Mouse (Mus musculus) limb, embryonic 11.5 days (tissue): ENCODE results near the gene Diaph3. TPM values are rescaled to one million over a fixed set of nuclear protein-coding genes. Genes with fewer than 3 reads are reported as not detected.

Experiments used
- ATAC-seq: fragments of 200-750 bp; cut with Nextera tagmentation; 2 replicates; pipeline ENCODE4 v1.8.0; 2017; ENCODE audit warnings: low read depth; ENCODE audit not compliant: insufficient number of reproducible peaks, low FRiP score, low TSS enrichment
- DNase-seq: peaks from one replicate; pipeline ENCODE4 v3.0.0-alpha.2; 2015; ENCODE audit warnings: low spot score
- H3K27ac ChIP-seq: fragments of 300-500 bp; sonication (generic); replicated peaks from 2 replicates; pipeline ENCODE4 v1.5.1; 2014; ENCODE audit warnings: low read depth, mild to moderate bottlenecking, low read length
- H3K27me3 ChIP-seq: fragments of 300-500 bp; sonication (generic); 2 replicates; pipeline ENCODE4 v1.6.1; 2014; ENCODE audit warnings: mild to moderate bottlenecking, low read length, mixed read lengths; ENCODE audit not compliant: control insufficient read depth, insufficient read depth
- H3K36me3 ChIP-seq: fragments of 300-500 bp; sonication (generic); 2 replicates; pipeline ENCODE4 v1.6.1; 2014; ENCODE audit warnings: mild to moderate bottlenecking, low read length, moderate library complexity, mixed read lengths; ENCODE audit not compliant: control insufficient read depth, insufficient read depth
- H3K4me1 ChIP-seq: fragments of 300-500 bp; sonication (generic); 2 replicates; pipeline ENCODE4 v1.6.1; 2014; ENCODE audit warnings: low read length, mixed read lengths; ENCODE audit not compliant: control insufficient read depth, insufficient read depth
- H3K4me2 ChIP-seq: fragments of 300-500 bp; sonication (generic); 2 replicates; pipeline ENCODE4 v1.6.1; 2014; ENCODE audit warnings: low read depth, mild to moderate bottlenecking, moderate library complexity; ENCODE audit not compliant: severe bottlenecking
- H3K4me3 ChIP-seq: fragments of 300-500 bp; sonication (generic); 2 replicates; pipeline ENCODE4 v1.5.1; 2014; ENCODE audit warnings: low read depth, low read length
- H3K9ac ChIP-seq: fragments of 300-500 bp; sonication (generic); 2 replicates; pipeline ENCODE4 v1.6.1; 2014; ENCODE audit warnings: mild to moderate bottlenecking, low read length
- H3K9me3 ChIP-seq: fragments of 300-500 bp; sonication (generic); 2 replicates; pipeline ENCODE4 v1.6.1; 2016; ENCODE audit warnings: low read length; ENCODE audit not compliant: control insufficient read depth
- WGBS: fragments of 180-500 bp; shearing (Covaris S2); extraction: QIAGEN DNeasy Blood & Tissue Kit; methylation state at CpG from one replicate; pipeline ENCODE4 v1.1.7; 2014; 5-methylcytosine and 5-hydroxymethylcytosine counted together
- polyA plus RNA-seq: library from polyadenylated mRNA; unstranded; fragments of >200 nt; fragmentation: Nextera tagmentation; extraction: Ambion mirVana; gene quantifications from 2 replicates; pipeline ENCODE4 v1.2.1, GENCODE M21; 2014

The Diaph3 gene
- polyA plus RNA-seq, 1 experiment from 2014 or later, result 12.6 TPM

- ATAC-seq, result no peak
- DNase-seq, result no peak
- Histone ChIP-seq H3K36me3 (no peaks in the 10 kb centered on the region), H3K4me1 (no peaks in the 10 kb centered on the region), H3K4me2 (no peak overlapping the region), H3K27ac (no peak overlapping the region), H3K4me3 (no peak overlapping the region), H3K27me3 (no peaks in the 10 kb centered on the region), H3K9ac (no peak overlapping the region), H3K9me3 (no peaks in the 10 kb centered on the region)
- WGBS, result 86% methylated on average over 3 of the region's 3 CpGs
Observed at GRCm38 (mm10) chr14:86864053-86864452, 277.0 kb downstream of the Diaph3 start.

- no peaks in the 10 kb centered on the region for H3K36me3 ChIP-seq
Observed at GRCm38 (mm10) chr14:86861277-86861946, 279.6 kb downstream of the Diaph3 start.

GRCm38 (mm10) chr14:86847154-86847810, 293.8 kb downstream of the Diaph3 start:
- H3K27ac ChIP-seq, result no peak overlapping the region
- DNase-seq (no peak), ATAC-seq (no peak)
- H3K27me3 ChIP-seq, result no peaks in the 10 kb centered on the region
- WGBS, result 91% methylated on average over 4 of the region's 4 CpGs
- H3K9me3 ChIP-seq, result no peaks in the 10 kb centered on the region
- H3K4me3 ChIP-seq, result no peak overlapping the region
- H3K36me3 ChIP-seq, result no peaks in the 10 kb centered on the region
- H3K4me1 ChIP-seq, result no peaks in the 10 kb centered on the region
- no peak overlapping the region for H3K4me2 ChIP-seq
- no peak overlapping the region for H3K9ac ChIP-seq

More at GRCm38 (mm10) chr14:86861277-86861946, 279.6 kb downstream of the Diaph3 start:
- DNase-seq, result no peak
- no peak for ATAC-seq
- Histone ChIP-seq H3K9me3 (no peaks in the 10 kb centered on the region), H3K9ac (no peak overlapping the region), H3K4me2 (no peak overlapping the region), H3K4me3 (no peak overlapping the region), H3K4me1 (no peaks in the 10 kb centered on the region), H3K27me3 (no peaks in the 10 kb centered on the region), H3K27ac (no peak overlapping the region)
- WGBS, result 87% methylated on average over 11 of the region's 11 CpGs

- Histone ChIP-seq H3K9ac (no peak overlapping the region), H3K4me1 (no peaks in the 10 kb centered on the region), H3K27ac (no peak overlapping the region), H3K4me3 (no peak overlapping the region), H3K4me2 (no peak overlapping the region), H3K27me3 (no peaks in the 10 kb centered on the region), H3K9me3 (no peaks in the 10 kb centered on the region), H3K36me3 (no peaks in the 10 kb centered on the region)
- no peak for DNase-seq
- ATAC-seq, result no peak
- 98% methylated on average over 3 of the region's 3 CpGs for WGBS
Observed at GRCm38 (mm10) chr14:86844075-86844474, 297.0 kb downstream of the Diaph3 start.

- Histone ChIP-seq H3K4me3 (no peak overlapping the region), H3K4me2 (no peak overlapping the region), H3K27me3 (no peaks in the 10 kb centered on the region), H3K36me3 (no peaks in the 10 kb centered on the region), H3K4me1 (no peaks in the 10 kb centered on the region), H3K9ac (no peak overlapping the region), H3K27ac (no peak overlapping the region), H3K9me3 (no peaks in the 10 kb centered on the region)
- no peak for ATAC-seq
- no peak for DNase-seq
- 62% methylated on average over 2 of the region's 2 CpGs for WGBS
Observed at GRCm38 (mm10) chr14:86837642-86838041, 303.4 kb downstream of the Diaph3 start.

GRCm38 (mm10) chr14:86834851-86835250, 306.2 kb downstream of the Diaph3 start:
- Histone ChIP-seq H3K4me2 (no peak overlapping the region), H3K36me3 (no peaks in the 10 kb centered on the region), H3K9ac (no peak overlapping the region), H3K27ac (no peak overlapping the region), H3K9me3 (no peaks in the 10 kb centered on the region), H3K4me3 (no peak overlapping the region), H3K27me3 (no peaks in the 10 kb centered on the region), H3K4me1 (no peaks in the 10 kb centered on the region)
- no peak for ATAC-seq
- 92% methylated on average over 2 of the region's 2 CpGs for WGBS
- DNase-seq, result no peak

GRCm38 (mm10) chr14:86834269-86834668, 306.8 kb downstream of the Diaph3 start:
- ATAC-seq, result no peak
- no peaks in the 10 kb centered on the region for H3K27me3 ChIP-seq
- H3K4me1 ChIP-seq, result no peaks in the 10 kb centered on the region
- no peak overlapping the region for H3K27ac ChIP-seq
- DNase-seq, result no peak
- 84% methylated on average over 6 of the region's 6 CpGs for WGBS
- H3K4me2 ChIP-seq, result no peak overlapping the region
- H3K36me3 ChIP-seq, result no peaks in the 10 kb centered on the region
- no peak overlapping the region for H3K9ac ChIP-seq
- H3K4me3 ChIP-seq, result no peak overlapping the region
- H3K9me3 ChIP-seq, result no peaks in the 10 kb centered on the region

- Histone ChIP-seq H3K4me3 (no peak overlapping the region), H3K9me3 (no peaks in the 10 kb centered on the region), H3K9ac (no peak overlapping the region), H3K4me1 (no peaks in the 10 kb centered on the region), H3K4me2 (no peak overlapping the region), H3K36me3 (no peaks in the 10 kb centered on the region), H3K27me3 (no peaks in the 10 kb centered on the region), H3K27ac (no peak overlapping the region)
- ATAC-seq (no peak), DNase-seq (no peak)
- 42% methylated on average over 4 of the region's 4 CpGs for WGBS
Observed at GRCm38 (mm10) chr14:86833003-86833402, 308.0 kb downstream of the Diaph3 start.
